Mouse (Mus musculus) forebrain, embryonic 15.5 days (tissue): Measurements from ENCODE around the gene Fgd3. TPM values are rescaled to one million over a fixed set of nuclear protein-coding genes. Genes with fewer than 3 reads are reported as not detected.

ENCODE experiments used
- ATAC-seq: fragments of 200-750 bp; cut with Nextera tagmentation; replicated peaks from 2 replicates; pipeline ENCODE4 v1.8.0; 2017; ENCODE audit warnings: mild to moderate bottlenecking, moderate TSS enrichment, moderate library complexity
- H3K27ac ChIP-seq: fragments of 300-500 bp; sonication (generic); replicated peaks from 2 replicates; pipeline ENCODE4 v1.5.1; 2015; ENCODE audit warnings: mild to moderate bottlenecking, inconsistent platforms
- H3K27me3 ChIP-seq: fragments of 300-500 bp; sonication (generic); 2 replicates; pipeline ENCODE4 v1.6.1; 2015; ENCODE audit warnings: inconsistent platforms
- H3K36me3 ChIP-seq: fragments of 300-500 bp; sonication (generic); 2 replicates; pipeline ENCODE4 v1.6.1; 2015; ENCODE audit warnings: mild to moderate bottlenecking, inconsistent platforms
- H3K4me1 ChIP-seq: fragments of 300-500 bp; sonication (generic); 2 replicates; pipeline ENCODE4 v1.6.1; 2015; ENCODE audit warnings: inconsistent platforms
- H3K4me2 ChIP-seq: fragments of 300-500 bp; sonication (generic); replicated peaks from 2 replicates; pipeline ENCODE4 v1.6.1; 2015; ENCODE audit warnings: mild to moderate bottlenecking, inconsistent platforms
- H3K4me3 ChIP-seq: fragments of 300-500 bp; sonication (generic); 2 replicates; pipeline ENCODE4 v1.5.1; 2015; ENCODE audit warnings: mild to moderate bottlenecking, inconsistent platforms
- H3K9ac ChIP-seq: fragments of 300-500 bp; sonication (generic); replicated peaks from 2 replicates; pipeline ENCODE4 v1.6.1; 2015; ENCODE audit warnings: mild to moderate bottlenecking, inconsistent platforms
- H3K9me3 ChIP-seq: fragments of 300-500 bp; sonication (generic); 2 replicates; pipeline ENCODE4 v1.6.1; 2016; ENCODE audit warnings: inconsistent platforms
- WGBS: fragments of 180-500 bp; shearing (Covaris S2); methylation state at CpG from one replicate; pipeline ENCODE4 v1.1.7; 2015; ENCODE audit warnings: mixed read lengths; 5-methylcytosine and 5-hydroxymethylcytosine counted together
- polyA plus RNA-seq: library from polyadenylated mRNA; unstranded; fragments of >200 nt; fragmentation: Nextera tagmentation; extraction: Ambion mirVana; gene quantifications from 2 replicates; pipeline ENCODE4 v1.2.1, GENCODE M21; 2015

The Fgd3 gene
- polyA plus RNA-seq, 1 experiment from 2014 or later = 3.4 TPM

DNA sequence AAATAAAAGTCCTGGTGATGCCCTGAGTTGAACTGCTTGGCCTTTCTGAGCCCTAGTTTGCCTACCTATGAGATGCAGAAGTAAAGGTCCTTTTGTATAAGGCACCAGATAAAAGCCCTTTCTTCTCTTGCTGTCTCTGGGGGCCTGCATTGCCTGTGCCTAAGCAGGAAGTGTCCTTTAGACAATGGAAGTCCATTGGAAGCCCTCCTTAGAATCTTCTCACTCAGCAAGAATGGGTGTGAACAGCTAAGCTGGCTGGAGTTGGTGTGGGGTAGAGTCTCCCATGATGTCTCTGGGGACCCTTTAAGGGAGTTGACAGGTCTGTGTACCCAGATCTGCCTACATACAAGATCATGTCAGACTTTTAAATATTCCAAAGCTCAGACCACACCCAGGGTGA, 33.3 kb upstream of the Fgd3 start:
- Histone ChIP-seq H3K4me3 (no peak overlapping the region), H3K9ac (no peak overlapping the region), H3K27ac (no peak overlapping the region), H3K4me1 (peaks cover 33% of the 10 kb centered on the region), H3K27me3 (no peaks in the 10 kb centered on the region), H3K4me2 (no peak overlapping the region), H3K9me3 (no peaks in the 10 kb centered on the region), H3K36me3 (no peaks in the 10 kb centered on the region)
- ATAC-seq = no peak

DNA sequence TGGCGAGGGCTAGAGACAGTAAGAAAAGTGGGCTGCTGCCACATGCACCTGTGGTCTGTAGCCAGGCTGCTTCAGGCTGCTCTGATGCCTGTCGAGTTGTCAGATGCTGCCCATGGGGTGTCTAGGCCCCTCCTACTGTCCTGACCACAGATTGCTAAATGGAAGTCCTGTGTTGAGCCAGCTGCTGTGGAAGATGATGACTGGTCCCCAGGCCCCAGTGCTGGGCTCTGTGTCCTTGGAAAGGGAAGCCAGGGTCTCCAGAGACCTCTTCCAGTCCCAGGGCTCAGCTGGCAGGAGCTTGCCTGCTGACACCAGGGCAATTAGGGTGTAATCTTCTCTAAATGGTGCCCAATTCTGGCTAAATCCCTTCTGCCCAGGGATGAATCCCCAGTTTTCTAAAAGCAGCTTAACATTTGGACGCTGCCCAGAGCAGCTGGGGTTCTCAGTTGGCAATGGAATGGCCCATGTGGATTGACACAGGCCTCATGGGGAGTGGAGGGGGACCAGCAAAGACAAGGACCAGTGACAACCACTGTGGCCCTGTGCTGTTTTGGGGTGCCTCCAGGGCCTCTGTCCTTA, 32.6 kb upstream of the Fgd3 start:
- H3K4me2 ChIP-seq = no peak overlapping the region
- 48% methylated on average over 3 of the region's 3 CpGs for WGBS
- no peaks in the 10 kb centered on the region for H3K27me3 ChIP-seq
- H3K27ac ChIP-seq = peak overlapping the region; percentile 53
- ATAC-seq = peak; percentile 65; the same call in 1 of the 2 replicates
- H3K9me3 ChIP-seq = no peaks in the 10 kb centered on the region
- peaks cover 37% of the 10 kb centered on the region for H3K4me1 ChIP-seq
- H3K36me3 ChIP-seq = no peaks in the 10 kb centered on the region
- no peak overlapping the region for H3K9ac ChIP-seq
- no peak overlapping the region for H3K4me3 ChIP-seq

DNA sequence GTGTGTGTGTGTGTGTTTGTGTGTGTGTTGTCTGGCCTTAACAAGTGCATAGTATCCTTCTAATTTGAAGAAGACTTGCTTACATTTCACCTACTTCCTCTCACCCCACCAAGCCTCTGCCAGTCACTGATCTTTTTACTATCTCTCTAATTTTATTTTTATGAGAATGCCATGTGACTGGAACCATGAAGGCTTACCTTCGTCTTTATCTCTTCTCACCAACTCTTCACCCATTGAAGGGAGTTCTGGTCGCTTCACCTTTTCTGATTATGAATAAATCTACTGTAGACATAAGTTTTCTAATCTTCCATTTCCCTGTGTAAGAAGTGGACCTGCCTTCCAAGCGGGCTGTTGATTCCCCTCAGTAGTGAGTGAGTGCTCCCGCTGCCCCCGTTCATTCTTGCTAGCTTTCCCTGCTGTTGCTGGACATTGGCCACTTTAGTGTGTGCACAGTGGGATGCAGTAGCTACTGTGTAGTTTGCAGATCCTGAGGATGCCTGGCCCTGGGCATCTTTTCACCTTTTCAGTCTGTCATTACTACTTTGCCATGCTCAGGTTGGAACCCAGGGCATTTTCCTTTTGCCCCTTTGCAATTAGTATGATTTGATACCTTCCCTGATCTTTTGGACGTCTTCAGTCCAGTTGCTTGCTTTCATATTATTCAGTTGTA, 29.9 kb upstream of the Fgd3 start:
- no peak overlapping the region for H3K9ac ChIP-seq
- WGBS = 93% methylated on average over 6 of the region's 6 CpGs
- no peak overlapping the region for H3K27ac ChIP-seq
- H3K36me3 ChIP-seq = no peaks in the 10 kb centered on the region
- H3K4me3 ChIP-seq = no peak overlapping the region
- H3K4me1 ChIP-seq = peaks cover 55% of the 10 kb centered on the region
- ATAC-seq = no peak
- H3K9me3 ChIP-seq = no peaks in the 10 kb centered on the region
- no peaks in the 10 kb centered on the region for H3K27me3 ChIP-seq
- H3K4me2 ChIP-seq = no peak overlapping the region

DNA sequence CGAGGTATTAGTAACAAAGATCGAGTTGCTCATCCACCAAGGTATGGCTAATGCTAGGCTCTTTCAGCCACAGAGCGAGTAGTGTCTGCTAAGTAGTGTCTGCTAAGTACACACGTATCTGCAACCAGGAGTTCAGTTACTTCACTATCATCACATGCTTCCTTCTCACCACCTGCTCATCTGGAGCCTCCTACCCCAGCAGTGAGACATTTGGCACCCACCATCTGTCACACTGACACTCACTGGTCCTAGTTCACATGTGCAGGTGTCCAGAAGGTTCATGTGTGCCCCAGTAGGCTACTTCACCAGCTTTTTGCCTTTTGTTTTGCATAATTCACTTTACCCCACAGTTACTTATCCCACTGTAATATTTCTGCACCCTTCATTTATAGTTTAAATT, 29.2 kb upstream of the Fgd3 start:
- no peaks in the 10 kb centered on the region for H3K9me3 ChIP-seq
- H3K27me3 ChIP-seq = no peaks in the 10 kb centered on the region
- 91% methylated on average over 4 of the region's 4 CpGs for WGBS
- no peak overlapping the region for H3K4me3 ChIP-seq
- ATAC-seq = no peak
- H3K4me1 ChIP-seq = peaks cover 60% of the 10 kb centered on the region
- no peak overlapping the region for H3K27ac ChIP-seq
- no peak overlapping the region for H3K4me2 ChIP-seq
- no peak overlapping the region for H3K9ac ChIP-seq
- no peaks in the 10 kb centered on the region for H3K36me3 ChIP-seq

DNA sequence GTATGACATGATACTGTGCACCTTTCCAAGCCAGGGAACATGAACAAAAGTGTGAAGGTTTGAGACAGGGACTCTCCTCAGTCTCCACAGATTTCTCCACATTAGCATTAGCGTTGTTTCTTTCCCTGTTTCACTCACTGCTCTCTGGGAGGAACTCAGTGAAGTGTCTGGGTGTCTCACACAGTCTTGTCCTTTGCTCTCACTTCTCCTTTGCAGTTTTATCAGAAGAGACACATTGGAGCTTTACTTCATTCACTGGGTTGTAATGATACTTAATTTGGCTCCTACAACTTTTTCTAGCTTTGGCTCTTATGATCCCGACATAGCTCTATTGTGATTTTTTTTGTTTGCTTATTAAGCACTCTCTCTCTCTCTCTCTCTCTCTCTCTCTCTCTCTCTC, 28.4 kb upstream of the Fgd3 start:
- Histone ChIP-seq H3K9ac (no peak overlapping the region), H3K27ac (no peak overlapping the region), H3K27me3 (no peaks in the 10 kb centered on the region), H3K36me3 (no peaks in the 10 kb centered on the region), H3K4me2 (no peak overlapping the region), H3K9me3 (no peaks in the 10 kb centered on the region), H3K4me1 (peaks cover 61% of the 10 kb centered on the region), H3K4me3 (no peak overlapping the region)
- ATAC-seq = no peak
- 78% methylated on average over 2 of the region's 2 CpGs for WGBS

DNA sequence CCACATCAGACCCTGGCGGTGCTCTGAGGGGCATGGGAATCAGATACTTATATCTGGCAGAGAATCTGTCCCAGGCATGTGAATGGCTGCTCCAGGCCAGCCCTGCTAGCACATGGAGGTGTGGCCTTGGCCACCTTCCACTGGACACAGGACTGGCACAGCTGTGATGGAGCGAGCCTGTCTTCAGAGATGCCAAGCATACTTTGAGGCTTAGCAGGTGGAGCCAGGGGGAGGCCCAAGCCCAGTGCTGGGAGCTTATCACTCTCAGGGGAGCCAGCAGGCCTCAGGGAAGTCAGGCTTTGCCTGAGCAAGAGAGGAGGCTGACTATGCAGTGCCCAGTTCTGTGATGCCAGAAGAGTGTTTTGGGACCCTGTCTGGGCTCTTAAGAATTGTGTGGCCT, 25.4 kb upstream of the Fgd3 start:
- Histone ChIP-seq H3K4me1 (peaks cover 63% of the 10 kb centered on the region), H3K9me3 (no peaks in the 10 kb centered on the region), H3K9ac (no peak overlapping the region), H3K36me3 (no peaks in the 10 kb centered on the region), H3K27me3 (no peaks in the 10 kb centered on the region), H3K27ac (no peak overlapping the region), H3K4me2 (no peak overlapping the region), H3K4me3 (no peak overlapping the region)
- ATAC-seq = no peak
- WGBS = 76% methylated on average over 2 of the region's 2 CpGs

DNA sequence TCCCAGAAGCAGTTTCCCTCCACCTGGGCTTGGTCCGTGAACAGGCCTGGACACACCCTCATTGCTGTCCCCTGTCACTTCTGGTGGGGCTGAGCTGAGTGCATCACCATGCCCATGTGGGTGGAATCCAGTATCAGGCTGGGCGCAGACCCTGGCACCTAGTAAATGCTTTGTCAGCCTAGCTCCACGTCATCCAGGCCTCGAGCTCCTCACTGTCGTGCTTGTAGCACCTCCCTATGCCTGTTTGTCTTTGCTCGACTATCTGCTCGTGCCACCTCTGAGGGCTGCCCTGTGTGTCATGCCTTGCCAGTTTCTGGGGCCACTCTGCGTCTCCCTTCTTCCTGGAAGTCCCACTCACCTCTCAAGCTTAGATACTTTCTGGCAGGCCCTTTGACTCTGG, 24.5 kb upstream of the Fgd3 start:
- Histone ChIP-seq H3K9ac (no peak overlapping the region), H3K4me1 (peaks cover 70% of the 10 kb centered on the region), H3K4me3 (no peak overlapping the region), H3K9me3 (no peaks in the 10 kb centered on the region), H3K36me3 (no peaks in the 10 kb centered on the region), H3K4me2 (no peak overlapping the region), H3K27ac (no peak overlapping the region), H3K27me3 (no peaks in the 10 kb centered on the region)
- 87% methylated on average over 8 of the region's 8 CpGs for WGBS
- ATAC-seq = no peak

DNA sequence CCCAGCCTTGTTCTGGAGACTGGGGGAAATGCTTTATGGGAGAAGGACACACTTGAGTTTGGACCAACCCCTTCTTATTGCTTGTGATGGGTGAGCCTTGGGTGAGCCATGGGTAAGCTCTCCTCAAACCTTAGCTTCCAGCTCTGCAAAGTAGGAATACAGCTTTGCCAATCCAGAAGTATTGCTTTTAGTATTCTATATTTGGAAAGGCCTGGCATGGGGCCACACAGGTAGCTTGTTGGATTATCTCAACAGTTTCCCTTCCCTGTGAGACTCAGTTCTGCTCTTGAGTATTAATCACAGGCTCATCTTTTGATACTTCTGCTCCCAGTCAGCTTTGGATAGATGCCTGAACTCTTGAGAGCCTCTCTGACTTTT, 22.6 kb upstream of the Fgd3 start:
- Histone ChIP-seq H3K9ac (peak overlapping the region; percentile 90), H3K27me3 (no peaks in the 10 kb centered on the region), H3K4me2 (peak overlapping the region; percentile 87), H3K36me3 (no peaks in the 10 kb centered on the region), H3K4me3 (peak overlapping the region; percentile 90), H3K4me1 (peaks cover 60% of the 10 kb centered on the region), H3K27ac (no peak overlapping the region), H3K9me3 (no peaks in the 10 kb centered on the region)
- ATAC-seq = no peak

DNA sequence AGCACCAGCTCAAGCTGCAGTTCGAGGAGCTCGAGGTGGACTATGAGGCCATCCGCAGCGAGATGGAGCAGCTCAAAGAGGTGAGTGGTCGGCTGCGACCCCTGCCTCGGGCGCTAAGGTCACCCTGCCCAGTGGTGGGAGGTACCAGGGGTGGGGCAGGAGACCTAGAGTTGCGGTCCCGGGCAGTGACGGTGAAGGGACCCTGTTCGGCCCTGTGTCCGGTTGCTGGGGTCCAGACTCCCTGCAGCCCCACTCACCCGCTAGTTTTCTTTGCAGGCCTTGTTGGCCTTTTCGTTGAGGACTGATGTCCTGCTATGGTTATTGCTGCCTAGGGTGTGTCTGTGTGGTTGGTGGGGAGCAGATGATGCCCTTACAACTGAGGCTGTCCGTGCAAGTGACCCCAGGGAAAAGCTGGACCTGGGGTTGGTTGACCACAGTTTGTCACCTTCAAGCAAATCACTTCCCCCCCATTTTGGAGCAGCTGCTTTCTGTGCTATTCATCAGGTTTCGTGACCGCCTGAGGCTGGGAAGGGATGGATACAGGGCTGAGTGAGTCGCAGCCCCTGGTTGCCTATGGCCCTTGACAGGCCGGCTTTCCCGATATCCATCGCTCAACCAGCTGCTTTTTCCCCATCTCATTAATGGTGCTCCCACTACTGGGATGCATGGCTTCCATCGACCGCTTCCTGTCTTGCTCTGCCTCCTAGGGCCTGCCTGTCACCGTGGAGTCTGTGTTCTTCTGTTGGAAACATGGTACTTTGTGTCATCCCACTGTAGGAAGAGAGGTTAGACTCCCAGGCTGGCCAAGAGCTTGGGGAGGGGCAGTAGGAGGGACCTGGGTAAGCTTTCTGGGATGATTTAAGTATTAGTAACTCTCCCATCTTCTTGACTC, 22.0 kb upstream of the Fgd3 start:
- WGBS = 8% methylated on average over 25 of the region's 25 CpGs
- Histone ChIP-seq H3K4me3 (peak overlapping the region; percentile 90), H3K9me3 (no peaks in the 10 kb centered on the region), H3K9ac (peak overlapping the region; percentile 90), H3K27ac (peak overlapping the region; percentile 65; the same call in 1 of the 2 replicates), H3K4me2 (peak overlapping the region; percentile 87), H3K27me3 (no peaks in the 10 kb centered on the region), H3K36me3 (no peaks in the 10 kb centered on the region), H3K4me1 (peaks cover 58% of the 10 kb centered on the region)
- no peak for ATAC-seq

DNA sequence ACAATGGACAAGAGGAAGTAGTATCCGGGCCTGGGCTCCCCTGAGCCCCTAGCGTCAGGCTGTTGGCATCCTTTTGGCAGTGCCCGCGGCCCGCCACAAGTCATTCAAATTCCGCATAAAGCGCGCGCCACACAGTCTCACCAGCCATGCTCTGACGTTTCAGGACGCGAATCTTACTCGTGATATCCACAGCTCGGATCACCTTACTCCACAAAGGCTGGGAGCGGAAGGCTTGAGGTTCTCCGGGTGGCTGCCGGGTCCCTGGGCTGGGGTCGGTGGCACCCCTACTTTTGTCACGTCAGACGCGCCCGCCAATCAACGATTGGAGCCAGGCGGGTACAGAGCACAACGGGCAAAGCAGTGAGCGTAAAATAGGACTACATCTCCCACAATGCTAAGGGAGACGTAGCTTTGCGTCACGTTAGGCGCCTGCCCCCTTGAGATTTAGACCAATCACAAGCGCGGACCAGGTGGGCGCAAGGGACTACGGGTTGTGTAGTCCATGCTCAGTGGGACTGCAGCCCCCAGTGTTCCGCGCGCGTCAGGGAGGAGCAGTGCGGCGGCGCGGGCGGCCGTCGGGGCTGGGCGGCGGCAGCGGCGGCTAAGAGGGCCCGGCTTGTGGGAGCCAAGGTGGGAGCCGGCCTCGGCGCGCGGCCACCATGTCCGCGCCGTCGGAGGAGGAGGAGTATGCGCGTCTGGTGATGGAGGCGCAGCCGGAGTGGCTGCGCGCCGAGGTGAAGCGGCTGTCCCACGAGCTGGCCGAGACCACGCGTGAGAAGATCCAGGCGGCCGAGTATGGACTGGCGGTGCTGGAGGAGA, 21.1 kb upstream of the Fgd3 start, which contains the start of gene Bicd2:
Gene Bicd2 (plus strand): TSS at position 574 of the 819 bp plus-strand sequence.
- no peaks in the 10 kb centered on the region for H3K27me3 ChIP-seq
- H3K9me3 ChIP-seq = no peaks in the 10 kb centered on the region
- peaks cover 54% of the 10 kb centered on the region for H3K4me1 ChIP-seq
- H3K4me3 ChIP-seq = peak within 1 kb of the TSS; percentile 90
- H3K4me2 ChIP-seq = peak within 1 kb of the TSS; percentile 87
- peak within 1 kb of the TSS; percentile 90 for H3K9ac ChIP-seq
- peak within 1 kb of the TSS; percentile 94 for H3K27ac ChIP-seq
- under 1% methylated on average over 74 of the region's 74 CpGs for WGBS
- no peaks in the 10 kb centered on the region for H3K36me3 ChIP-seq
- ATAC-seq = peak; percentile 99

DNA sequence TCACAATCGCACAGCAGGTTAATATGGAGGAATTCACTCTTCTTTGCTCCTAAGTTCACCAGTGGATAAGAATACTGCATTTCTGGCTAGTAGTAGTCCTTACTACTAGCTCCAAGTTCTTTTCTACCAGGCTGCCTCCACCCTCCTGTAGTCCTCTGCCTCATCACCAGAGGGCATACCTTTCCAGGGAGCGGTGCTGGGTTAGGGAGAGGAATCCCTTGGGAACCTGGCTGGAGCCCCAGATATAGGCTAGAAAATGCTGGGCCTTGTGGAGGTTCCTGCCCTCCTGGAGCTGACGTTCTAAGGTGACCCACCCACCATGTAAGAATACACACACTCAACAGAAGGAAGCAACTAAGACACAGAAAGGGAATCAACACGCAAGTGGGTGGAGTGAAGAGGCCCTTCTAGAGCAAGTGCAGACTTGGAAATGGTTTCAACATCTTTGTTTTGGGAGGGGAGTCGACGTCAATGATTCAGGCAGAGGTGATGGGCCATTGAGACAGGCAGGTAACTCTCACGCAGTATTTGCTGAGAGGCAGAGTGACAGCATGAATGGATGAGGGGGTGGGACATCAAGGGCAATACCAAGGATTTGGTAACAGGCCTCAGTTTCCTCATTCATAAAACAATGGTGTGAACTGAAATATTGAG, 18.9 kb upstream of the Fgd3 start:
- no peak overlapping the region for H3K27ac ChIP-seq
- no peaks in the 10 kb centered on the region for H3K36me3 ChIP-seq
- no peak overlapping the region for H3K4me2 ChIP-seq
- H3K27me3 ChIP-seq = no peaks in the 10 kb centered on the region
- 83% methylated on average over 7 of the region's 7 CpGs for WGBS
- ATAC-seq = no peak
- H3K9me3 ChIP-seq = no peaks in the 10 kb centered on the region
- H3K4me3 ChIP-seq = no peak overlapping the region
- H3K4me1 ChIP-seq = peaks cover 32% of the 10 kb centered on the region
- no peak overlapping the region for H3K9ac ChIP-seq
